ENCODE assay signal across 12 mouse cellular contexts in genomic region chr7:80091004-80091865, GRCm38 (mm10). TPM values are rescaled to one million over a fixed set of nuclear protein-coding genes. Genes with fewer than 3 reads are reported as not detected.
A peak's percentile ranks its signal among the peaks of the same experiment; 100 is the strongest.
DNase-seq lines count a peak whose midpoint lies in the region; ATAC-seq and TF ChIP-seq lines count a peak whose summit lies in the region.
"Had no signal": no experiment of that assay in that cellular context is flagged by ENCODE, and none has a peak within 500 bp of the region (broad histone marks: within the 10 kb centered on the region; RNA-seq: fewer than 3 reads in every experiment).

No protein-coding gene starts in this region.

- DNase-seq in heart, adult 11 months: peak; percentile 92
- DNase-seq in heart, postnatal 25 days (ENCODE audit: low spot score): no peak
- no peak for DNase-seq in liver, postnatal 0 days
- DNase-seq in liver, embryonic 11.5 days (ENCODE audit: low spot score): no peak
- DNase-seq in embryonic facial prominence, embryonic 10.5 days (ENCODE audit: low spot score): no peak
- peak; percentile 73 to 85 for DNase-seq in thymus, adult 18-20 months
- DNase-seq in urinary bladder, adult 18-20 months (ENCODE audit: low spot score in 2 of 2): no peak
- no peak for DNase-seq in cerebellum, adult 8-10 months
- DNase-seq: adrenal gland, postnatal 36 days; gastrocnemius, postnatal 36 days; layer of hippocampus, adult 9-11 months had no signal

- peaks cover 70% of the 10 kb centered on the region for H3K36me3 ChIP-seq in liver, postnatal 0 days (replicated peaks; ENCODE audit: insufficient read depth, low read length)
- peaks cover 41% of the 10 kb centered on the region for H3K36me3 ChIP-seq in liver, embryonic 11.5 days (ENCODE audit: control insufficient read depth, insufficient read depth, low read length)
- H3K36me3 ChIP-seq in embryonic facial prominence, embryonic 10.5 days (replicated peaks): peaks cover 100% of the 10 kb centered on the region

- peak overlapping the region; percentile 41 for H3K27ac ChIP-seq in liver, postnatal 0 days (ENCODE audit: low read depth)
- H3K27ac ChIP-seq in liver, embryonic 11.5 days (ENCODE audit: low read depth, low read length): no peak overlapping the region
- 0 out of 2 replicates have a peak overlapping the region, but pooled peaks have one; percentile 7 for H3K27ac ChIP-seq in embryonic facial prominence, embryonic 10.5 days (replicated peaks)
- H3K27ac ChIP-seq: liver, embryonic 15.5 days had no signal

- no peaks in the 10 kb centered on the region; the same call in 1 of the 2 replicates for H3K4me1 ChIP-seq in liver, postnatal 0 days (ENCODE audit: insufficient read depth)
- H3K4me1 ChIP-seq in liver, embryonic 11.5 days (replicated peaks; ENCODE audit: control insufficient read depth, insufficient read depth, low read length): no peaks in the 10 kb centered on the region
- peaks cover 8% of the 10 kb centered on the region; the same call in 1 of the 2 replicates for H3K4me1 ChIP-seq in embryonic facial prominence, embryonic 10.5 days
- H3K4me1 ChIP-seq: liver, embryonic 15.5 days had no signal

- no peaks in the 10 kb centered on the region for H3K9me3 ChIP-seq in liver, postnatal 0 days (ENCODE audit: low read length)
- no peaks in the 10 kb centered on the region for H3K9me3 ChIP-seq in liver, embryonic 11.5 days (ENCODE audit: control insufficient read depth, low read length)
- H3K9me3 ChIP-seq in embryonic facial prominence, embryonic 10.5 days: no peaks in the 10 kb centered on the region
- H3K9me3 ChIP-seq: liver, embryonic 15.5 days had no signal

- ATAC-seq in liver, postnatal 0 days: no peak
- no peak for ATAC-seq in liver, embryonic 11.5 days (replicated peaks; ENCODE audit: low FRiP score)

- no peak overlapping the region for H3K9ac ChIP-seq in liver, postnatal 0 days (replicated peaks)
- no peak overlapping the region for H3K9ac ChIP-seq in liver, embryonic 11.5 days (ENCODE audit: low read depth, low read length)
- H3K9ac ChIP-seq: liver, embryonic 15.5 days had no signal

- no peak for TF ChIP-seq EP300 in liver, postnatal 0 days (IDR thresholded peaks at IDR 0.05; ENCODE audit: low read depth)

- 54% methylated on average over 13 of the region's 13 CpGs for WGBS in liver, postnatal 0 days (ENCODE audit: insufficient replicate concordance)
- WGBS in liver, embryonic 11.5 days: 68% methylated on average over 13 of the region's 13 CpGs
- 68% methylated on average over 13 of the region's 13 CpGs for WGBS in embryonic facial prominence, embryonic 10.5 days

- intact Hi-C loops in heart, postnatal 25 days (cut with DNase I): loop anchor here (5.0 to 10.0 kb wide), 2 partner anchors 154 to 296 kb away; partner anchors contain the start of genes Arpin and Mesp1

- H3K27me3 ChIP-seq in liver, postnatal 0 days (ENCODE audit: insufficient read depth, low read length): no peaks in the 10 kb centered on the region
- H3K27me3 ChIP-seq in liver, embryonic 11.5 days (replicated peaks; ENCODE audit: control insufficient read depth, insufficient read depth, low read length): no peaks in the 10 kb centered on the region
- no peaks in the 10 kb centered on the region for H3K27me3 ChIP-seq in embryonic facial prominence, embryonic 10.5 days (replicated peaks; ENCODE audit: low read depth, poor library complexity, severe bottlenecking)
- H3K27me3 ChIP-seq: liver, embryonic 15.5 days had no signal

- H3K4me3 ChIP-seq in liver, postnatal 0 days (ENCODE audit: low read depth, low read length): no peak overlapping the region
- H3K4me3 ChIP-seq in liver, embryonic 11.5 days (ENCODE audit: low read depth, low read length): no peak overlapping the region
- H3K4me3 ChIP-seq in embryonic facial prominence, embryonic 10.5 days: no peak overlapping the region
- H3K4me3 ChIP-seq: liver, embryonic 15.5 days had no signal

- no peak for TF ChIP-seq CTCF in liver, postnatal 0 days (IDR thresholded peaks at IDR 0.05; ENCODE audit: low read depth)

- H3K4me2 ChIP-seq in liver, postnatal 0 days (ENCODE audit: low read depth, low read length): no peak overlapping the region
- H3K4me2 ChIP-seq in liver, embryonic 11.5 days: no peak overlapping the region
- H3K4me2 ChIP-seq: liver, embryonic 15.5 days had no signal

RNA-seq across cellular contexts. Expression of gene Idh2, which starts 24.0 kb away (rescaled TPM):
- 1,000 to 10,000 TPM; 1,585 to 1,668 TPM for total RNA-seq in heart, postnatal 25 days (2021)
- polyA plus RNA-seq in liver, postnatal 0 days (2015; fragmentation: Nextera tagmentation; extraction: Ambion mirVana): 183 and 184 TPM in 2 replicates
- polyA plus RNA-seq in liver, embryonic 11.5 days (2014; fragmentation: Nextera tagmentation; extraction: Ambion mirVana): 259 and 268 TPM in 2 replicates
- 522 and 534 TPM in 2 replicates for polyA plus RNA-seq in embryonic facial prominence, embryonic 10.5 days (2016; fragmentation: Nextera tagmentation; extraction: Ambion mirVana)

Comparison
In these comparisons a context has a peak if more than half of its experiments do, and no peak if none do; other contexts are left out.
1. DNase-seq: peak in heart, adult 11 months (single experiment) and thymus, adult 18-20 months (2 of 2); none in heart, postnatal 25 days (single experiment), liver, postnatal 0 days (single experiment), liver, embryonic 11.5 days (single experiment), embryonic facial prominence, embryonic 10.5 days (single experiment), urinary bladder, adult 18-20 months (0 of 2) and cerebellum, adult 8-10 months (single experiment).